Mouse (Mus musculus): Measurements from ENCODE around the gene Lrrc17.
"Not testable (repeated sequence)": the region's sequence is repeated elsewhere in the genome, so short reads cannot be mapped to it uniquely, and the experiment has no call there.

Lrrc17 gene

DNA sequence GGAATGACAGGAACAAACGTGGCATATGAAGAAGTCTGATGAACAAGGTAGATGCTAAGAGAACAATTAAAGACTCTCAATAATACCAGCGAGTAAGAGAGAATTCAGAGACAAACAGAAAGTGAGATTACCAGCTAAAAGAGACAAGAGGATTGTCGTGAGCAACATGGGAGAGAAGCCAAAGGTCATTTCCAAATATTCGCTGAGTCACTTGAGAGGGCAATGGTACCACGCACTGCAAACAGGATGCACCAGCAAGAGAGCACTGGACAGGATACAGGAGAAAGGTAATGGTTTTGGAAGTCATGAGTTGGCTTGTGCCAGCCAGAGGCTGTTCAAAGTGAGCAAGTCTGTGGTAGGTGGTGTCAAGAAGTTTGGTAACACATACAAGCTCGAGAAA lies 62.6 kb downstream of the Lrrc17 start:
- in situ Hi-C loops (cut with MboI): no loop called here

DNA sequence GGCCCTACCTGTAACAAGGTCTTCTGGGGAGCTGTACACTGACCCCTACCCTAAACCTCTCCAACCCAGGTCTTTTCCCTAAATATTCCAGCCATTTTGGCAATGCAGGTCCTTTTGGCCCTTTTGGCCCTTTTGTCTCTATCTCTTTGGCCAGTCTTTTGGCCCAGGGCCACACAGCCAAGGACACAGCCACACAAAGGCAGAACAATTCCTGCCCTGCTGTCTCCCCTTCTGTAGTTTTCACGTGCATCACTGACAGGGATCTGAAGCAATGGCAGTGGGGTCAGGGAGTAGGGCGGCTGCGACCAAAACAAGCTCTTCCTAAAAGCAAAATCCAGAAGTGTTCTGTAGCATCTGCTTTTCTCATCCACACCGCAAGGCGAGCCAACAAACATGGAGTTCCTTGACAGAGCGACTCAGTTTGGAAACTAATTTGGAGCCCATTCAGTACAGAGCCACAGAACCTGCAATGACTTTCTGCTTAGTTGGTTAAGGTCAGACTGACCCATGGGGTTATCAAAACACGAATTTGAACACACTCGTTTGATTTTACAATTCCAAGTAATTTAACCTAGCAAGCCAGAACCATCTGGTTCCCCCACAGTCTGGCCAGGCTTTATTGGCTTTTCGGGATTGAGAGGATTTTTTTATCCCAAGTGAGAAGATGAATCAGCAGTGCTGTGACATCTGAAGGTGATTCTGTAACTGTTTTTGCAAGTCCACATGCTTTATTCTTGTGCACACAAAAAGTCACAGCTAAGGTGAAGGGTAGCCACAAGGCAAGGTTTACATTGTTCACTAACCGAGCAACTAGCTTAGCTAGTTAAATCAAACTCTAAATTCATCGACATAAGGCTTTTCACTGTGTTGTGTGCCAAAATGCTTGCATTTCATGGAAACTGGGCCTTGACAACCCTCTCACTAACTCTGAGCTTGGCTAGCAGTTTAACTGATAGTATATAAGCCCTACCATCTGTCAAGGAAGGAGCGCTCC lies 65.2 kb downstream of the Lrrc17 start:
- in situ Hi-C loops (cut with MboI): no loop called here

DNA sequence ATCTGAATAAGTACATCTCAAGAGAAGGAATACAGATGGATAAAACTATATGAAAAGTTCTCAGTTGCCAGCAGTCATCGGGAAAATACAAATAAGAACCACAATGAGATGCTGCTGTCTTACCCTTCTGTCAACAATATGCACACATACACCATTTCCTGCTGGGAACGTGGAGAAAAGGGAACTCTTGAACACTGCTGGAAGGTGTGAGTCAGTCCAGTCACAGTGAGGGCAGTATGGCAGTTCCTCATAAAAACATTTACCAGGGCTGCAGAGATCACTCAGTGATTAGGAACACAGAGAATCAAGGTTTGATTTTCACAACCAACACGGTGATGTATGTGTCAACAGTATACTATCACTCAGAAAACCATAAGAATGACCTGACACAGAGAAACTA lies 67.6 kb downstream of the Lrrc17 start:
- in situ Hi-C loops (cut with MboI): no loop called here

DNA sequence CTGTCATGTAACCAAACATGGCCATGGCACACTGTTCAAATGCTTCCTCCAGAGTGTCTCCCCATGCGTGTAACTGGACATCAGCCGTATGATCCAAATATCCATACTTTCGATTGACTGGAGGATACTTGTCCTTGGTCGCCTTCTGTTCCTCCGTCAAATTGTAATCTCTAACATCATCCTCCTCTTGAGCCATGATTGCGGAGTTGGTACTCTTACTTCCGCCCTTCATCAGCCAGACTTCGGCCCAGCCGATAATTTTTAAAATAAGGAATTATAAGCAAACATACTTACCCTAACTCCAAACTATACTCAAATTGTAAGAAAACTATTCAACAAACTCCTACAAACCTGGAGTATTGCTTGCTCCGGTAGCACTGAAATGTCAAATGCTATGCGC lies 70.9 kb downstream of the Lrrc17 start:
- in situ Hi-C loops (cut with MboI): not testable (repeated sequence)

DNA sequence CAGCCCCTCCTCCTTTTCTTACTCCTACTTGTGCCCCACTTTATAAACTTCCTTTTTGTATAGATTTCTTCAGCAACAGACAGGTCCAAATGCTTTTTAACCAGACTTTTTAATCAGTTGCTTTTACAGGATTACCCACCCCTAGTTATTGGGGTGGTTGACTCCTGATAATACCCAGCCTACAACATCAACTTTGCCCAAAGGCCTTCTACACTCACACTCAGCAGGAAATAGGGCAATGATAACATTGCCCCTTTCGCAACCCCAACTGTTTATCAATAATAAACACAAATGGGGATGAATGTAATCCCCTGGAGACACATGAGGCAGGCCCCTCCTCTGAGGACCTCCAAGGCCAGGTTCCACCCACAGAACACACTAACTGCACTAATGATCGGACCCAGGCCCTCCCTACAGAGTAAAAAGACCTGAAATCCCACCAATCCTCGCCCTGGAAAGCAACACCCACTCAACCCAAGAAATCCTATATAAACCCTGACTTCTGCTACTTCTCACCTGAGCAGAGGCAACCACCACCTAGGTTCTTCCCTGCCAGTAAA lies 73.2 kb downstream of the Lrrc17 start:
- in situ Hi-C loops (cut with MboI): no loop called here
